Mouse (Mus musculus): ENCODE measurements around the gene Psma6. TPM values are rescaled to one million over a fixed set of nuclear protein-coding genes. Genes with fewer than 3 reads are reported as not detected.

Psma6 gene
- polyA plus RNA-seq, 1 experiment: 1.2 TPM

GRCm38 (mm10) chr12:55407888-55408287, 23.9 kb downstream of the Psma6 start:
- H3K36me3 ChIP-seq (ENCODE audit: control insufficient read depth): peaks cover 71% of the 10 kb centered on the region
- H3K9me3 ChIP-seq (ENCODE audit: control insufficient read depth, low read length): no peaks in the 10 kb centered on the region
- no peaks in the 10 kb centered on the region for H3K27me3 ChIP-seq (ENCODE audit: control insufficient read depth)
- H3K4me1 ChIP-seq (ENCODE audit: control insufficient read depth): no peaks in the 10 kb centered on the region
- TF ChIP-seq TAL1 (IDR thresholded peaks at IDR 0.05; ENCODE audit: low read length) (no peak), GATA1 (IDR thresholded peaks at IDR 0.05; ENCODE audit: low read length) (no peak)
- no peak overlapping the region for H3K4me3 ChIP-seq (replicated peaks)

- no peaks in the 10 kb centered on the region for H3K27me3 ChIP-seq (ENCODE audit: control insufficient read depth)
- no peak for TF ChIP-seq TAL1 (IDR thresholded peaks at IDR 0.05; ENCODE audit: low read length)
- TF ChIP-seq GATA1 (IDR thresholded peaks at IDR 0.05; ENCODE audit: low read length): no peak
- peaks cover 93% of the 10 kb centered on the region for H3K36me3 ChIP-seq (ENCODE audit: control insufficient read depth)
Measured at GRCm38 (mm10) chr12:55415255-55415654, 31.2 kb downstream of the Psma6 start.

GRCm38 (mm10) chr12:55415762-55416161, 31.7 kb downstream of the Psma6 start:
- H3K27me3 ChIP-seq (ENCODE audit: control insufficient read depth): no peaks in the 10 kb centered on the region
- no peak for TF ChIP-seq GATA1 (IDR thresholded peaks at IDR 0.05; ENCODE audit: low read length)
- no peak overlapping the region for H3K4me3 ChIP-seq (replicated peaks)
- no peaks in the 10 kb centered on the region for H3K4me1 ChIP-seq (ENCODE audit: control insufficient read depth)
- peaks cover 94% of the 10 kb centered on the region for H3K36me3 ChIP-seq (ENCODE audit: control insufficient read depth)
- no peaks in the 10 kb centered on the region for H3K9me3 ChIP-seq (ENCODE audit: control insufficient read depth, low read length)

More at GRCm38 (mm10) chr12:55415255-55415654, 31.2 kb downstream of the Psma6 start:
- no peak overlapping the region for H3K4me3 ChIP-seq (replicated peaks)
- no peaks in the 10 kb centered on the region for H3K9me3 ChIP-seq (ENCODE audit: control insufficient read depth, low read length)
- no peaks in the 10 kb centered on the region for H3K4me1 ChIP-seq (ENCODE audit: control insufficient read depth)

GRCm38 (mm10) chr12:55420220-55420619, 36.2 kb downstream of the Psma6 start:
- TF ChIP-seq GATA1 (IDR thresholded peaks at IDR 0.05; ENCODE audit: low read length): no peak
- no peak for TF ChIP-seq TAL1 (IDR thresholded peaks at IDR 0.05; ENCODE audit: low read length)
- peaks cover 54% of the 10 kb centered on the region for H3K36me3 ChIP-seq (ENCODE audit: control insufficient read depth)

GRCm38 (mm10) chr12:55422057-55422456, 38.0 kb downstream of the Psma6 start:
- H3K4me1 ChIP-seq (ENCODE audit: control insufficient read depth): no peaks in the 10 kb centered on the region
- H3K36me3 ChIP-seq (ENCODE audit: control insufficient read depth): peaks cover 37% of the 10 kb centered on the region
- TF ChIP-seq TAL1 (IDR thresholded peaks at IDR 0.05; ENCODE audit: low read length): no peak
- no peak for TF ChIP-seq GATA1 (IDR thresholded peaks at IDR 0.05; ENCODE audit: low read length)
- no peaks in the 10 kb centered on the region for H3K27me3 ChIP-seq (ENCODE audit: control insufficient read depth)
- no peaks in the 10 kb centered on the region for H3K9me3 ChIP-seq (ENCODE audit: control insufficient read depth, low read length)
- no peak overlapping the region for H3K4me3 ChIP-seq (replicated peaks)

More at GRCm38 (mm10) chr12:55420220-55420619, 36.2 kb downstream of the Psma6 start:
- H3K9me3 ChIP-seq (ENCODE audit: control insufficient read depth, low read length): no peaks in the 10 kb centered on the region
- H3K4me1 ChIP-seq (ENCODE audit: control insufficient read depth): no peaks in the 10 kb centered on the region
- H3K27me3 ChIP-seq (ENCODE audit: control insufficient read depth): no peaks in the 10 kb centered on the region
- H3K4me3 ChIP-seq (replicated peaks): no peak overlapping the region

GRCm38 (mm10) chr12:55426300-55426699, 42.3 kb downstream of the Psma6 start:
- Histone ChIP-seq H3K4me3 (replicated peaks) (no peak overlapping the region), H3K4me1 (ENCODE audit: control insufficient read depth) (no peaks in the 10 kb centered on the region), H3K9me3 (ENCODE audit: control insufficient read depth, low read length) (no peaks in the 10 kb centered on the region), H3K27me3 (ENCODE audit: control insufficient read depth) (no peaks in the 10 kb centered on the region), H3K36me3 (ENCODE audit: control insufficient read depth) (no peaks in the 10 kb centered on the region)
- TF ChIP-seq GATA1 (IDR thresholded peaks at IDR 0.05; ENCODE audit: low read length) (no peak), TAL1 (IDR thresholded peaks at IDR 0.05; ENCODE audit: low read length) (no peak)

GRCm38 (mm10) chr12:55429201-55429600, 45.2 kb downstream of the Psma6 start:
- no peaks in the 10 kb centered on the region for H3K36me3 ChIP-seq (ENCODE audit: control insufficient read depth)
- no peaks in the 10 kb centered on the region for H3K4me1 ChIP-seq (ENCODE audit: control insufficient read depth)
- H3K4me3 ChIP-seq (replicated peaks): no peak overlapping the region
- H3K27me3 ChIP-seq (ENCODE audit: control insufficient read depth): no peaks in the 10 kb centered on the region
- no peak for TF ChIP-seq GATA1 (IDR thresholded peaks at IDR 0.05; ENCODE audit: low read length)
- no peaks in the 10 kb centered on the region; the same call in 1 of the 2 replicates for H3K9me3 ChIP-seq (ENCODE audit: control insufficient read depth, low read length)

GRCm38 (mm10) chr12:55429956-55430355, 45.9 kb downstream of the Psma6 start:
- H3K4me1 ChIP-seq (ENCODE audit: control insufficient read depth): no peaks in the 10 kb centered on the region
- TF ChIP-seq GATA1 (IDR thresholded peaks at IDR 0.05; ENCODE audit: low read length) (no peak), TAL1 (IDR thresholded peaks at IDR 0.05; ENCODE audit: low read length) (no peak)
- H3K27me3 ChIP-seq (ENCODE audit: control insufficient read depth): no peaks in the 10 kb centered on the region
- H3K36me3 ChIP-seq (ENCODE audit: control insufficient read depth): no peaks in the 10 kb centered on the region
- no peak overlapping the region for H3K4me3 ChIP-seq (replicated peaks)
- no peaks in the 10 kb centered on the region; the same call in 1 of the 2 replicates for H3K9me3 ChIP-seq (ENCODE audit: control insufficient read depth, low read length)

- H3K4me1 ChIP-seq (ENCODE audit: control insufficient read depth): no peaks in the 10 kb centered on the region
- H3K27me3 ChIP-seq (ENCODE audit: control insufficient read depth): no peaks in the 10 kb centered on the region
- TF ChIP-seq GATA1 (IDR thresholded peaks at IDR 0.05; ENCODE audit: low read length) (no peak), TAL1 (IDR thresholded peaks at IDR 0.05; ENCODE audit: low read length) (no peak)
- no peaks in the 10 kb centered on the region; the same call in 1 of the 2 replicates for H3K9me3 ChIP-seq (ENCODE audit: control insufficient read depth, low read length)
- no peak overlapping the region for H3K4me3 ChIP-seq (replicated peaks)
- no peaks in the 10 kb centered on the region for H3K36me3 ChIP-seq (ENCODE audit: control insufficient read depth)
Measured at GRCm38 (mm10) chr12:55432284-55432919, 48.4 kb downstream of the Psma6 start.

GRCm38 (mm10) chr12:55432920-55433284, 48.9 kb downstream of the Psma6 start:
- Histone ChIP-seq H3K27me3 (ENCODE audit: control insufficient read depth) (no peaks in the 10 kb centered on the region), H3K9me3 (ENCODE audit: control insufficient read depth, low read length) (no peaks in the 10 kb centered on the region; the same call in 1 of the 2 replicates), H3K4me3 (replicated peaks) (no peak overlapping the region), H3K36me3 (ENCODE audit: control insufficient read depth) (no peaks in the 10 kb centered on the region), H3K4me1 (ENCODE audit: control insufficient read depth) (no peaks in the 10 kb centered on the region)
- no peak for TF ChIP-seq TAL1 (IDR thresholded peaks at IDR 0.05; ENCODE audit: low read length)
- TF ChIP-seq GATA1 (IDR thresholded peaks at IDR 0.05; ENCODE audit: low read length): no peak
